15 mouse cellular contexts compared by ENCODE assay signal in the genomic region with DNA sequence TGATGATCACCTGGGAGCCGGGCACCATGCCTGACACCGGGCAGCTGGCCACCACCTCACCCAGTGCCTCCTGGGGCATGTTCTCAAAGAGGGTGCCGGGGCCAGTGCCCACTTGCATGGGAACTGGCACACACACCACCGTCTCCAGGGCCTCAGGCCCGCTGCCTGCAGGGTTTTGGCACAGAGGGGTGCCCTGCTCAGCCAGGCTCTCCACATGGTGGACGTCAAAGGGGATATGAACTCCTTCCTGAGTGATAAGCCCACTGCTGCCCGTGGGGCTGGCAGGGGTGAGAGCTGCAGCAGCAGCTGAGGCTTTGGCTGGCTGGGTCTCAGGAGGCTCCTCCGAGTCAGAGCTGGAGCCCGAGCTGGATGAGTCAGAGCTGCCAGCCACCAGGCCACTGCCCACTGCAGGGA. TPM values are rescaled to one million over a fixed set of nuclear protein-coding genes. Genes with fewer than 3 reads are reported as not detected.
A peak's percentile ranks its signal among the peaks of the same experiment; 100 is the strongest.
DNase-seq lines count a peak whose midpoint lies in the region.
"Had no signal": no experiment of that assay in that cellular context is flagged by ENCODE, and none has a peak within 500 bp of the region (broad histone marks: within the 10 kb centered on the region; RNA-seq: fewer than 3 reads in every experiment).

No protein-coding gene starts in this region.

- no peaks in the 10 kb centered on the region for H3K9me3 ChIP-seq in limb, embryonic 10.5 days (replicated peaks)
- H3K9me3 ChIP-seq: limb, embryonic 12.5 days; midbrain, embryonic 13.5 days had no signal

- H3K36me3 ChIP-seq in limb, embryonic 10.5 days: peaks cover 56% of the 10 kb centered on the region

- H3K27ac ChIP-seq in limb, embryonic 10.5 days: no peak overlapping the region
- H3K27ac ChIP-seq: limb, embryonic 12.5 days; midbrain, embryonic 13.5 days had no signal

- 92% methylated on average over 9 of the region's 9 CpGs for whole genome bisulfite sequencing in limb, embryonic 10.5 days

- H3K4me3 ChIP-seq in limb, embryonic 10.5 days: no peak overlapping the region
- H3K4me3 ChIP-seq: limb, embryonic 12.5 days; midbrain, embryonic 13.5 days had no signal

- peaks cover 11% of the 10 kb centered on the region for H3K4me1 ChIP-seq in limb, embryonic 10.5 days

- DNase-seq in heart, adult 11 months: peak; percentile 98
- no peak for DNase-seq in heart, postnatal 4 days
- DNase-seq in 3T3-L1 (ENCODE audit: low read depth, low spot score): peak; percentile 75
- DNase-seq in brain, adult 2 months (ENCODE audit: low read depth, low spot score): peak; percentile 66
- peak; percentile 59 for DNase-seq in fibroblast of lung, adult 2 months (ENCODE audit: low read depth)
- DNase-seq in thymus, postnatal 4 days: no peak
- no peak for DNase-seq in thymus, postnatal 36 days
- DNase-seq in limb, embryonic 10.5 days (ENCODE audit: low spot score): no peak
- DNase-seq: kidney, adult 11 months; layer of hippocampus, adult 9-11 months; lung, embryonic 14.5 days had no signal

- H3K27me3 ChIP-seq in limb, embryonic 10.5 days (ENCODE audit: low read depth, poor library complexity, severe bottlenecking): peaks cover 40% of the 10 kb centered on the region

RNA-seq across cellular contexts. Expression of gene Elavl3, which starts 6.2 kb away (rescaled TPM):
- under 1 TPM; 0.47 to 0.52 TPM for total RNA-seq in heart, postnatal 4 days (2021)
- 0.06 and 0.10 TPM in 2 replicates for polyA plus RNA-seq in limb, embryonic 10.5 days (2016; fragmentation: Nextera tagmentation; extraction: Ambion mirVana)
- polyA plus RNA-seq: activated CD4-positive, CD25-positive, alpha-beta regulatory T cell, adult 4 months had no signal

RNA-seq across cellular contexts. Expression of gene Gm49318, which starts 13.0 kb away (rescaled TPM):
- total RNA-seq in heart, postnatal 4 days (2021): under 1 TPM in 1 of 2 experiments, not detected in 1; 0.92 TPM
- not detected in 2 replicates for polyA plus RNA-seq in limb, embryonic 10.5 days (2016; fragmentation: Nextera tagmentation; extraction: Ambion mirVana)
- polyA plus RNA-seq: activated CD4-positive, CD25-positive, alpha-beta regulatory T cell, adult 4 months; limb, embryonic 12.5 days; lung, embryonic 14.5 days; midbrain, embryonic 13.5 days; urinary bladder, adult 2 months had no signal

RNA-seq across cellular contexts. Expression of gene Zfp653, which starts 13.2 kb away (rescaled TPM):
- total RNA-seq in heart, postnatal 4 days (2021): 1 to 10 TPM; 8.4 to 9.0 TPM
- 11.0 TPM in 2 replicates for polyA plus RNA-seq in limb, embryonic 10.5 days (2016; fragmentation: Nextera tagmentation; extraction: Ambion mirVana)

RNA-seq across cellular contexts. Expression of gene Ecsit, which starts 27.2 kb away (rescaled TPM):
- 10 to 100 TPM; 69.4 to 69.6 TPM for total RNA-seq in heart, postnatal 4 days (2021)
- 38.9 and 46.4 TPM in 2 replicates for polyA plus RNA-seq in limb, embryonic 10.5 days (2016; fragmentation: Nextera tagmentation; extraction: Ambion mirVana)

RNA-seq across cellular contexts. Expression of gene Cnn1, which starts 41.0 kb away (rescaled TPM):
- 10 to 100 TPM; 38.1 to 39.3 TPM for total RNA-seq in heart, postnatal 4 days (2021)
- polyA plus RNA-seq in limb, embryonic 10.5 days (2016; fragmentation: Nextera tagmentation; extraction: Ambion mirVana): 0.89 and 2.4 TPM in 2 replicates
- polyA plus RNA-seq: activated CD4-positive, CD25-positive, alpha-beta regulatory T cell, adult 4 months had no signal

Comparison
In these comparisons a context has a peak if more than half of its experiments do, and no peak if none do; other contexts are left out.
1. DNase-seq: peak in heart, adult 11 months (single experiment), 3T3-L1 (single experiment), brain, adult 2 months (single experiment) and fibroblast of lung, adult 2 months (single experiment); none in heart, postnatal 4 days (single experiment), thymus, postnatal 4 days (single experiment), thymus, postnatal 36 days (0 of 2) and limb, embryonic 10.5 days (single experiment).